Mouse (Mus musculus) adrenal gland, postnatal 14 days (tissue): Measurements from ENCODE around the gene Pth. TPM values are rescaled to one million over a fixed set of nuclear protein-coding genes. Genes with fewer than 3 reads are reported as not detected.

ENCODE experiments used
- DNase-seq: peaks from one replicate; pipeline ENCODE4 v3.0.0; 2021; ENCODE audit warnings: mixed read lengths
- long read RNA-seq, 2 experiments: library from polyadenylated mRNA; stranded (forward); transcript quantifications; one replicate each; pipeline ENCODE4 v2.0.0; 2021
- total RNA-seq: library from RNA; stranded (reverse); gene quantifications from 2 replicates; pipeline ENCODE4 v1.2.3, GENCODE M21; 2021

Gene Pth
- total RNA-seq, result not detected in 2 replicates
- long read RNA-seq, experiment 1, result 0 reads
- long read RNA-seq, experiment 2, result 0 reads

GRCm38 (mm10) chr7:113388470-113388869, at the start of gene Pth:
Pth (minus strand) TSS chr7:113388570.
- no peak for DNase-seq

- DNase-seq, result no peak
These were observed 47.9 kb upstream of the Pth start for GRCm38 (mm10) chr7:113436312-113436711.

- DNase-seq, result peak; percentile 72
These were observed 45.9 kb upstream of the Pth start for GRCm38 (mm10) chr7:113434286-113434685.

GRCm38 (mm10) chr7:113433451-113433850, 45.1 kb upstream of the Pth start:
- DNase-seq, result no peak

- no peak for DNase-seq
These were observed 44.5 kb upstream of the Pth start for GRCm38 (mm10) chr7:113432891-113433290.

- no peak for DNase-seq
These were observed 32.4 kb upstream of the Pth start for GRCm38 (mm10) chr7:113420771-113421170.

- DNase-seq, result peak; percentile 89
These were observed 30.9 kb upstream of the Pth start for GRCm38 (mm10) chr7:113419070-113419782.

- DNase-seq, result no peak
These were observed 28.2 kb upstream of the Pth start for GRCm38 (mm10) chr7:113416536-113416935.

- no peak for DNase-seq
These were observed 26.9 kb upstream of the Pth start for GRCm38 (mm10) chr7:113415256-113415655.

GRCm38 (mm10) chr7:113408712-113409111, 20.3 kb upstream of the Pth start:
- no peak for DNase-seq

GRCm38 (mm10) chr7:113398083-113398482, 9.7 kb upstream of the Pth start:
- no peak for DNase-seq

GRCm38 (mm10) chr7:113396661-113397060, 8.3 kb upstream of the Pth start:
- no peak for DNase-seq

GRCm38 (mm10) chr7:113391619-113392018, 3.2 kb upstream of the Pth start:
- no peak for DNase-seq

GRCm38 (mm10) chr7:113377875-113378658, 10.3 kb downstream of the Pth start:
- peak; percentile 91 for DNase-seq

- DNase-seq, result no peak
These were observed 15.7 kb downstream of the Pth start for GRCm38 (mm10) chr7:113372682-113373081.

GRCm38 (mm10) chr7:113369620-113370340, 18.6 kb downstream of the Pth start:
- peak; percentile 85 for DNase-seq

- peak; percentile 99 for DNase-seq
These were observed 19.4 kb downstream of the Pth start, which contains the start of gene Btbd10 for GRCm38 (mm10) chr7:113368746-113369619. Btbd10 (minus strand) TSS chr7:113369392.

GRCm38 (mm10) chr7:113367440-113367839, 20.9 kb downstream of the Pth start:
- no peak for DNase-seq

- DNase-seq, result no peak
These were observed 39.3 kb downstream of the Pth start for GRCm38 (mm10) chr7:113349089-113349488.

GRCm38 (mm10) chr7:113347694-113348093, 40.7 kb downstream of the Pth start:
- no peak for DNase-seq

GRCm38 (mm10) chr7:113347271-113347670, 41.1 kb downstream of the Pth start:
- no peak for DNase-seq
